Mouse (Mus musculus): ENCODE results near the gene Adipor2.
A peak's percentile ranks its signal among the peaks of the same experiment; 100 is the strongest.

The Adipor2 gene

DNA sequence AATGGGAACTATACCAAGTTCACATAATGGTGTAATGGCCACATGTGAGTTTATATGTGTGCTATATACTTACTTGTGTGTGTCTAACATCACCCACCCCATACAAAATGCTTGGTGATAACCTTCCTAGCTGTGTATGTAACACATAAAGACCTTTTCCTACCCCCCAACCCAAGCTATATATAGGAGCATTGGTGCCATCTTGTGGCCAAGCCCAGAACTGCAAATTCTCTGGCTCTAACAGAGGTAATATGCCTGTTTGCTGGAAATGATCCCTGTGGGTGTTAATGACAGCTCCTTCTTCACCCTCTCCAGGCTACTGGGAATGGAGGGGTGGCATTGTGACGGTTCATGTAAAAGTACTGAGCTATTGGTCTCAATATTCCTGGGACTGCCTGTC is 69.3 kb downstream of the Adipor2 start:
- DNase-seq (ENCODE audit: low spot score in 2 of 2): peak; percentile 44 to 74

DNA sequence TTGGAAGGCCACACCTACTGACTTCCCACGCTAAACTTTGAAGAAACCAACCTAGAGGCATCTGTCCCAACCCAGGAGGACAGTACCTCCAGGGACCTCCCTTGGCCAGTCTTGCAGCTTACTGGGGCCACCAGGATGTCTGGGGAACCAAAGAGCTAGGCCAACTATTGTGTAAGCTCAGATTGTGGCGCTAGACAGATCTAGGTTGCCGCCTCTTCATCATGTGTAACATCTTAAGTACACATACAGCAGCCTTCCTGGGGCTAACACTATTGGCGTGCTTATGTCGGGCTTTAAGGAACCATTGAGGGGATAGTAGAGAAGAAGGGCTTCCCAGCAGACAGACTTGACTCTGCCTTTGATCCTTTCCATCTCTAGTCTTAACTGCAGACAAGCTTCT is 69.7 kb downstream of the Adipor2 start:
- DNase-seq (ENCODE audit: low spot score in 2 of 2): no peak

DNA sequence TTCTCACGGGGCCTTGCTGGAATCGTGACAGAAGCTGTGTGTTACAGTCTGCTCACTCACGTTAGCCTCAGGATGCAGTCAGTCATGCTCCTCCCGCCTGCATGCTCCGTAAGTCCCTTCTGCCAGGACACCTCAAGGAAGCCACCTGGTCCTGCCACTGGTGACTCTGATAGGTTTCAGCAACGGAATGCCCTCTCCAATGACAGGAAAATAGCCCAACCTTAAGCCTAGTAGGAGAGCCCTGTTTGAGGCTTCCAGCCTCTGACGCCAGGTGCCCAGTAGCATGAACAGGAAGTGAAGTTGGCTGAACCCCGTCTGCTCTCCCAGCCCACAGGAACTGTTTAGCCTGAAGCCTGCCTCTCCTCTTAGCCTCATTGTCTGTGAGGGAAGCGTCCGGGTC is 71.2 kb downstream of the Adipor2 start:
- no peak for DNase-seq (ENCODE audit: low spot score in 2 of 2)

DNA sequence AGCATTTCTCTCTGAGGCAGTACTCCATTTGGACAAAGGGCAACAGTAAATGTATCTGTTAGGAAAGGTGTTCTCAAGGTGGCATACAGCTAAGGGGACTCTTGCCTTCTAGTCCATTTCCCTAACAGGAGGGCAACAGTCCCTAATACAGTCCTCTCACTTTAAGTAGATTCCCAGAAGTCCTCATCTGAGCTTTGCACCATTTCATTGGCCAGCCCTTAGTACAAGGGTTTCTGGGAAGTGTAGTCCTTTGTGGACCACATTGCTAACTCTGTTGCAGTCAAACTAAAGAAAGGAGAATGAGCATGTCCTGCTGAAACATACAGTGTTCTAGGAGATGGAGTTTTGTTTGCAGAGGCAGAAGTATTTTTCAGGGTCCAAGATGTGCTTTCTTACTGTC is 76.1 kb downstream of the Adipor2 start:
- DNase-seq (ENCODE audit: low spot score in 2 of 2): no peak

DNA sequence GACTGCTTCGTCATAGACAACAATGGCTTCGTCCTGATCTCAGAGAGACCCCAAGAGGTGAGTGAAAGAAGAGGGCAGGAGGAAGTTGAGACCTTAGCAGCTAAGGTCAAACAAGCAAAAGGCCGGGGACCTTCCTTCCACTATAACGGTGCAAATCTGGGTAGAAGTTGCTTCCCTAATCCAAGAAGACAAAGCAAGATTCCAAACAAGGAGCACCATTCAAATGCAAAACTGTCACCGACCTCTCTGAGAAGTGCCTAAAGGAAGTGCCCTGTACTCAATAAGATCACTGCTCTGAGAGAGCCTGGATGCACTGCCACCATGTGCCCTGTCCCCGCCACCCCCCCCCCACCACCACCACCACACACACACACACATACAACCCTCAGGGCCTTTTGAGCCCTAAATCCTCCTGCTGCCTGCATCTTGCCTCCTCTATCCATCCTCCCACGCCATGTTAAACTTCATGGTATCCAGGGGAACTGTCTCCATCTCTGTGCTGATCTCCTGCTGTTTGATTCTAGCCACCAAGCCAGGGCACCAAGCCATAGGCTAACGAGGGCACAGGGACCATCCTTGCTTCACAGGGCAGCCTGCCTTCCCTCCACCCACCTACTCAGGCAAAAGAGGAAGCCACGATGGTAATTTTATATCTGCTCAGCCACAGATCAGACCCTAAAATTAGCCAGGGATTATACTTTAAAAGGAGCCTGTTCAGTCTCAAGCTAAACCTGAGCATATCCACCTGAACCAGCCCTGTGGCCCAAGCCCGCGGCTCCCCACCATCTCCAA is 79.2 kb downstream of the Adipor2 start:
- DNase-seq (ENCODE audit: low spot score in 2 of 2): no peak

DNA sequence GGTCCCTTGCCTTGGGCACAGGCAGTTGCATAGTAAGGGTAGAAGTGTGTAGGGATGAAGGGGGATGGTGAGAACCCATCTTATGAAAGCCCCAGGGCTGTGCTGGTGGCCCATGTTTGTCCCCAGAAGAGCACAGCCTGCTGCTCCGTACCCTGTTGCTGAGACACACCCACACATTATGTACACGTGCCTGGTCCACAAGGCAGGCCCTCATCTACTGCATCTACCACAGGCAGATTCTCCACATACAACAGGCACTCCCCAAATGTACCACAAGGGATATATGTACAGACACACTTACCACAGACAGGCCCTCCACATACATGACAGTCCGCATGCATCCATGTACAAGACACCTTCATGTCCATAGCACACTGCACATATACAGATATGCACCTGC is 80.2 kb downstream of the Adipor2 start:
- no peak for DNase-seq (ENCODE audit: low spot score in 2 of 2)

DNA sequence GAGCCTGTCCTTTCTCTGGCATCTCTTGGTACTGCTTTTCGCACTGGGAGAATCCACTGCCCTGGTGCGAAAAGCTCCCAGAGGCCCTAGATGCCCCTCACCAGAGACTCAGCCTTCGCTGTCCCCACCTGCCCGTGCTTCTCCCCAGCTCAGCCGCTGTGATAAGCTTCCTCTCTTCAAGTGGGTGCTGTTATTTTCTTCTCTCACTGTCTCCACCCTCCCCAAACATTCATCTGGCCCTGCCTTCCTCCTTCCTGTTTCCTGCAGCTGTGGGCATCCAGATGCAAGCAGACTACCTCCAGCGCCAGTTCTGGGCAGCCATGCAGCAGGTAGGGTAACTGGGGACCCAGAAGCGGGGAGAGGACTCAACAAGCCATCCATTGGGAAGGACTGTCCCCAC is 81.4 kb downstream of the Adipor2 start:
- DNase-seq (ENCODE audit: low spot score in 2 of 2): no peak

DNA sequence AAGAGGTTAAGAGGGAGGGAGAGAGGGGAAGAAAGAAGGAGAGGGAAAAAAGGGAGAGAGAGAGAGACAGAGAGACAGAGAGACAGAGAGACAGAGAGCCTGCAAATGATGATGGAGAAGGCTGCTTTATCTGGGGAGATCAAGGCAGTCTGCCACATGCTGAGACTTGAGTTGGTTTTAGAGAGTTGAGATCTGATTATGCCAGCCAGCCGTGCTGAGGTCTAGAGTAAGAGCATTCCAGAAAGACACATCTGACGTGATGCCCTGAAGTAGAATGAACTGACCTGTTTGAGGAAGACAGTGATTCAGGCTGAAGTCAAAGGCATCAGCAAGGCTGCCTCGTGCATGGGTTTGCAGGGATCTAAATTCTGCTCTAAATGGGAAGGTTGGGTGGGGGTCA is 83.7 kb downstream of the Adipor2 start:
- peak in 1 of 2 experiments; percentile 56 for DNase-seq (ENCODE audit: low spot score in 2 of 2)

DNA sequence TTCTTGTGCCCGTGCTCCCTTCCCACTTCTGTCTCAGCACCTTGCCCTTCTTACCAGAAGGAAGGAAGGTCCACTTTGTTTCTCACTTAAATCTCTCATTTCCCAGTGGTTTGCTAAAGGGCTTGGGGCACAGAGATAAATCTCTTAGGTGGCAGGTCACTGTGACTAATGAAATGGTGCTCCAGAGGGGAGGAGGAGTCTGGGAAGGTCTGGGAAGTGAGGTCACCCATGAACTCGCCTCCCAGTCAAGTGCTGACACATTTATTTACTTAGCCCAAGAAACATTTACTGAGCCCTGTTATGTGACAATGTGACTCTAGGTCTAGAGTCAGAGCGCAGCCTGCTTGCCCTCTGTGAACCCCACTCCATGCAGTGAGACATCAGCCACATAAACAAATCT is 84.3 kb downstream of the Adipor2 start:
- DNase-seq (ENCODE audit: low spot score in 2 of 2): peak in 1 of 2 experiments; percentile 47

DNA sequence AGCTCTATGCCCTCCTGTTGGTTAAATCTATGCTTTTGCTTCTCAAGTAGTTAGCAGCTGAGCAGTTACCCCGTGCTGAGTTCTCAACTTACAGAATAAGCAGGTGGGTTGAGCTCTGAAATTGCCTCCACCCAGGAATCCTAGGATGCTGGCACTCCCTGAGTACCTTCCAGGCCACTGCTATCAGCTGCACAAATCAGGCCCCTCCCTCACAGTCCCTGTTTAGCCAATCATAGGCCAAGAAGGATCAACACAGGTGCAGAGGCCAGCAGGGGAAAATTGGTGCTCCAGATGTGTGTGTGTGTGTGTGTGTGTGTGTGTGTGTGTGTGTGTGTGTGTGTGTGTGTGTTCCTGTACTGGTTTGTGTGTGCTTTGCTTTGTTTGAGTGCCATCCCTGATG is 85.4 kb downstream of the Adipor2 start:
- DNase-seq (ENCODE audit: low spot score in 2 of 2): no peak

DNA sequence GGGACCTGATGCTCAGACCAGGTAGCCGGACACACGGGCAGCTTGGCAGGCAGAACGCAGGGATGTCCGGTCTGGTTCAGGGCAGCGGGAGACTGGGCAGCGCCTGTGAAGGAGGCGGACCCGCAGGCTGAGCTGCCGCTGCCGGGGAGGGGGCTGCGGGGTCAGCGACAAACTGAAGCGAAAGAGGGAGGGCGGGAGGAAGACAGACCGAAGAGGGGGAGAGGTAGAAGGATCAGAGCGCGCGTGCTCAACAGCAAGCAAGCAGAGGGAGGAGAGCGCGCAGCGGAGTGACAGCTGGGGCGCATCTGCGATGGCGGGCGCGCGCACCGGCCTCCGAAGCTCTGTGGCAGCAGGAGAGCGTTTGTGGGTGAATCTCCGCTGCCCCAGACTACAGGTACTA is 87.0 kb downstream of the Adipor2 start, which contains the start of gene Lrtm2:
TSS of gene Lrtm2 (minus strand) at position 261 of the 400 bp plus-strand sequence.
- no peak for DNase-seq (ENCODE audit: low spot score in 2 of 2)

DNA sequence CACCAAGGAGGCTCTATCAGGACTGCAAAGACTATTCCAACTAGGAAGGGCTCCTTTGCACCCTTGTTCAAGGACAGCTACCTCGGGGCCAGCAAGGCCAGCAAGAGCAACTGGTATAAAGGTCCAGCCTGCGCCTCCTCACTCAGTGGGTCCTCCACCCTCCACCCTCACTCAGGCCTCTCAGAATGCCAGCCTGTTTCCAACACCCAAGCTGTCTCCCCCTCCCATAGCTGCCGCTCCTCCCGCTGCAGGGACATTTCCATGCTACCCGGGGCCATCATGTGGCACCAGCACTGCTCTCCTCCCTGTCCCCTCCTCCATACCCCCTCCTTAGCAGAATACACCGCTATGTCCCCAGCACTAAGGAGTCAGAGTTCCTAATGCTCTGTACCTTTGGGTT is 87.6 kb downstream of the Adipor2 start:
- DNase-seq (ENCODE audit: low spot score in 2 of 2): no peak

DNA sequence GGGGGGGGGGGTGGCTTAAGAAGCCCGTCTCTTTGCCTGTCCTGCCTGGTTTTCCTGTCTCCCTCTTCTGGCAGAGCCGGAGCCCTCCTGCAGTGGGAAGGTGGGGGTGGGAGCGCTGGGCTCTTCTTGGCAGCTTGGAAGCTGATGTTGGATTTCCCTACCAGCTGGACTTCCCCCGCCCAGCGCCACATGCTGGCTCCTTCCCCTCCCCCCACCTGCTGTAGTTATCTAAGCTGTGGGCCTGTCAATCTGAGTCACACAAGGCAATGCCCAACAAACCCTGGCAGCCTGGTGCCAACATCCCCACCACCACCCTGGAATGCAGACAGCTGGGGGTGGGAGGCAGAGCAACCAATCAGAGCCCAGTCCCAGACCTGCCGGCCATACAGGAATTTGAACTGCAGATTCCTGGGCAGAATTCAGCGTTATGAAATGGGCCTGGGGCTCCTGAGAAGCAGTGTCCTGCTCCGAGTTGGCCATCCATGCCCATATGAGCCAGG is 88.2 kb downstream of the Adipor2 start:
- DNase-seq (ENCODE audit: low spot score in 2 of 2): no peak

DNA sequence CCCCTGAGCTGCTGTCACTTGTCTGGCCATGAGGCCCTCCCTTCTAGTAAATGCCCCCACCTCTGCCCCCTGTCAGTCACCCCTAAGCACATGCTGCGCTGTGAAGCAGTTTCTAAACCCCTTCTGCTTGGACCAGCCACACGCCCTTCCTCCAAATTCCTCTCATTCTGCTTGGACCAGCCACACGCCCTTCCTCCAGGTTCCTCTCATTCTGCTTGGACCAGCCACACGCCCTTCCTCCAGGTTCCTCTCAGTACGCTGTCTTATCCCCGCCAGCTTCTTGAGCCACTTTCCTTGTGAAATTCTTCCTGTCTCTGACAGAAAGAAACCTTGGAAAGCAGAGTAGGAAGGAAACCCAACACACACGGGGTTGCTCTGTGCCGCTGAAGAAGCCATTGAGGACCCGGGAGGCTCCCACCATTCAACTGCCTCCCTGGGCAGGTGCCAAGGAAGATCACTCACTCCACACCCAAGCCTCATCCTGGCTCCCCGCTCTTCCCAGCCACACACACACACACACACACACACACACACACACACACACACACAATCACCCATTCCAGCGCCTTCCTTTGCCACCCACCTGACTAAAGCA is 88.9 kb downstream of the Adipor2 start:
- no peak for DNase-seq (ENCODE audit: low spot score in 2 of 2)

DNA sequence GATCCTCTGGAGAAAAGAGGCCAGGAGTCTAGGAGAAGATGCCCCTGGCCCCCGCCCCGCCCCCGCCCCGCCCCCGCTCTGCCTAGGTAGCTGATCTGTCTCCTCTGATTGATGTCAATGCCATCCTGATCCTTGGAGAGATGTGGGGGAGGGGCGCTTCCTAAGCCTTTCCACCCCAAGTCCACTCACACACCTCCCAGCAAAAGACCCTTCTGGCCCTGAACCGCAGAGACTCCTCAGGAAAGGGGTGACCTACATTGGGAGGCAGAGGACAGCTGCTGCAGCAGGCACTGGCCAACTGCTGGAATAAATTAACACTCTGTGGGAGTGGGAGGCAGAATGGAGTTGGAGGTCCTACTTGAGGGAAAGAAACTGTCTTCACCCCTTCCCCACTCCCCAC is 91.0 kb downstream of the Adipor2 start:
- DNase-seq (ENCODE audit: low spot score in 2 of 2): no peak

DNA sequence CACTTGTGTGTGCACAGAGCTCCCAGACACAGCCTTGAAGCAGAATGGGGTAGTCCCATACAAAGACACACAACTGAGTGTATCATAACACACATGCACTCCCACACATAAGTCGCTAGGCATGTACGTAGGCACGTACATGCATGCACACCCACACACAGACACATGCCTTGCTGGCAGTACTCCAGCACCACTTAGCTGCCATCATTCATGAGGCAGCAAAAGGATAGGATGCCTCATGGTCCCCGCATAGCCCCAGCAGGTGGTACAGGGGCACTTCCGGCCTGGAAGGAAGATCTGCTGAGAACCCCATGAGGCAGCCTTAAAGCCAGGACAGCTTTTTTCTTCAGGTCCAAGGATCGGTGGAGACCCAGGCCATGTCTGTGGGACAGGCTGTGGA is 91.5 kb downstream of the Adipor2 start:
- DNase-seq (ENCODE audit: low spot score in 2 of 2): no peak

DNA sequence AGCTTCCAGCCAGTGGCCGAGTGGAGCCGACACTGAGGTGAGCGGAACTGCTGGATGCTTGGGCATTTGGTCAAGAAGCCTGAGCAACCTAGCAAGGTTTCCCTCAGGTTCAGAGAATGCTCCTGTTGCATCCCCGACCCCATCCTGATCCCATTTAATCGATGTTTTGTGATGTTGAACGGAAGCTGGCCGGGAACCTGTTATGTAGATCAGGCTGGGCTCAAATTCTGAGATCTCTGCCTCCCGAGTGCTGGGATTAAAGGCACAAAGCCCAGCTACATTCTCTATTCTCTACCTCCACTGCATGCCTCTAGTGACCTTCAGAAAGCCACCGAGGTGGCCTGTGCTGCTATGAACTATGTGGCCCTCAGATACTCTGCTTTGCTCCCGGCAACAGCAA is 92.7 kb downstream of the Adipor2 start:
- DNase-seq (ENCODE audit: low spot score in 2 of 2): no peak

DNA sequence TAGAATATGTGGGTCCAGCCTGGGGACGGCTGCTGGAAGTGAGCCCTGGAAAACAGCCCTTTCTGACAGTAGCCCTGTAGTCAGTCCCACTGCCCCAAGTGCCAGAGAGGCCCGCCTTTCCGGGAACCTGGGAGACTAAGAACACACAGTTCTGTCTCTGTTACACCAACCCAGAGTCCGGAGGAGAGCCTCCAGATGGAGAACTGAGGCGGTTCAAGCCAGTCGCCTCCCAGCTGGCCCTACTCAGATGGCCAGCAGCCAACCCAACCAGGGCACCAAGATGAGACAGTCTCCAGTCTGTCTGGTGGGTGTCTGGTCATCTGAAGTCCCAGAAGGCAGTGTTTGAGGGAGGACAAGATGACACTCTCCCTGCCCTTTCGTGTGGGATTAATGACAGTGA is 95.8 kb downstream of the Adipor2 start:
- no peak for DNase-seq (ENCODE audit: low spot score in 2 of 2)

DNA sequence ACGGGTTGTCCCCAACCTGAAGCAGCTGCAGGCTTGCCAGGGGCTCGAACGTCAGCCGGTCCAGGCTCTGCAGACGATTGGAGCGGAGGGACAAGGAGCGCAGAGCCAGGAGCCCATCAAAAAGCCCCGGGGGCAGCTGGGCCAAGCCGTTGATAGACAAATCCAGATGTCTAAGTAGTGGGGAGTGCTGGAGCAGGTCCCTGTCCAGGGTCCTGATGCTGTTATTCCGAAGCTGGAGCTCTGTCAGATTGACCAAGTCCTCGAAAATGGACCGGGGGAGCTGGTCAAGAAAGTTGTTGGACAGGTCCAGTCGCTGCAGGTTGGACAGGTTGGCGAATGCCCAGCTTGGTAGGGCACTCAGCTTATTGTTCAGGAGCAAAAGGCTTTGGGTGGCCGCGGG is 97.0 kb downstream of the Adipor2 start:
- DNase-seq (ENCODE audit: low spot score in 2 of 2): no peak

DNA sequence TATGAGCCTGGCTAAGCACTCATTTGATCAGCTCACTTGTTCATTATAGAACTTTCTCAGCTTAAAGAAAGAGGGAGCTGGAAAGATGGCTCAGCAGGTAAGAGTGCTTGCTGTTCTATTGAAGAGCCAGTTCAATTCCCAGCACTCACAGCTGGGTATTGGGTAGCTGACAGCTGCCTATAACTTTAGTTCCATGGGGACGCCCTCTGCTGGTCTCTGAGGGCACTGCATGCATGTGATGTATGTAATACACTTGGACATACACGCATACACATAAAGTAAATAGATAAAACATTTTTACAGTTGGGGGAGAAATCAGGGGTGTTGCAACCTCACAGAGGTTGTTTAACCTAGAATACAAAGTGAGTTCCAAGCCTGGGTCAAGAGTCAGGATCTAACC is 98.1 kb downstream of the Adipor2 start:
- DNase-seq (ENCODE audit: low spot score in 2 of 2): no peak

DNA sequence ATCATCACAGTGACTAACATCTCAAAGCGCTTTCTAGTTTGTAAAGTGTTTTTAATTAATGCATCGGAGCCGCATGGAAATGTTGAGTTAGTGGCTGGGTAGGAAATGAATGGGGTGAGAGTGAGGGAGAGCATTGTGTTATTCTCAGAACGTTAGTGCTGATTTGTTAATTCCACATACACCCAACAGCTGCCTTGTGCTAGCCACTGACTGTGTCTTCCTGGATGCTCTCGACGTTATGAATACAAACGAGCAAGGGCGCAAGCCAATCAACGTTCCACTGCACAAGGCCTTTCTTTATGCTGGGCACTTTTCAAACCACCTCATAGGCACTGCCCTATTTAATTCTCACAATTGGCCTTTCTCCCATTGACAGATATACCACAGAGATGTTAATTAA is 98.8 kb downstream of the Adipor2 start:
- no peak for DNase-seq (ENCODE audit: low spot score in 2 of 2)

DNA sequence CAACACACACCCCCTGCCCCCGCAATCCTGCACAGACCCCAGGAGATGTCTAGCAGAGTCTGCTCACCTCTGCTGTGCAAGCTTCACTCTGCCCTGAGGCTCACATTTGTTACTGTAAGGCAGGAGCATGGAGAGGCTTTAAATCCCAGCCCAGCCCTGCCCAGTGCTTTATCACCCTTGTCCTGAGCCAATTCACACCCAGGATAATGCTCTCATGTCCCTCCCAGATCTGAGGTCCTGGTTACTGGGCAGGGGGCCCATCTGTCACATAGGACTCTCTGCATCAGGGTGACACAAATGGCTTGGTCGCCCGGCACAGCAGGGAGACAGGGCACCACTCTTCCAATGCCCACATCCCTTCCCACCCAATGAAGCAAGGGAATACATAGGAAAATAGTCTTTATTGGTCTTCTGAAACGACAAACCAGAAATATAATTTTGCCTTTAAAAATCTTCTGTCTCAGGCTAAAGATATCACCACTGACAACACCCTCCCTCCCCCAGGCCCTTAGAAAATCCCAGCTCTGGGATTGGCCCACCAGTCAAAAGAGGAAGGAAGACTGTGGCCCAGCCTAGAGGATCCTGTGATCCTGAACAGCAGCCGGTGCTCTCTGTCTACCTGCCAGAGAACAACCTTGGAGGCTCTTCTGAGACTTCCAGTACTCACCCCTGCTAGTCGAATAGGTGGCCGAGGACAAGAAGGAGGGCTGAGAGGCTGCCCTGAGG is 102.6 kb downstream of the Adipor2 start:
- DNase-seq (ENCODE audit: low spot score in 2 of 2): no peak

Data from urinary bladder, adult 18-20 months (tissue).